Mouse (Mus musculus): ENCODE measurements around the gene Pakap. TPM values are rescaled to one million over a fixed set of nuclear protein-coding genes. Genes with fewer than 3 reads are reported as not detected.
A peak's percentile ranks its signal among the peaks of the same experiment; 100 is the strongest.

Pakap gene
- polyA plus RNA-seq, 1 experiment = 7.1 TPM

DNA sequence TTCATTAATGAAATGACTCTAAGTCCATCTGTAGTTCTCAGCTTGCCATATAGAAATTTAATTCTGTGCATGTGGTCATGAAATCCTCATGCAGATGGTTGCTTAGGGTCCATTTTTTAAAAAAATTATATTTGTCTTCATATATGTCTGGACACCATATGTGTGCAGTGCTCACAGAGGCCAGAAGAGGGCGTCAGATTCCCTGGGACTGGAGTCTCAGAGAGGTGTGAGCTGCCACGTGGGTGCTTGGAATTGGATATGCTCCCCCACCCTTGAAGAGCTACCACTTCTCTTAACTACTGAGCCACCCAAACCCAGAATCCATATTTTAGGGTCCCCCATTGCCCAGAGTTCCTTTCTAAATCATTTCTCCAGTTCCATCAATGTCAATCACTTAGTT lies 2.2 kb upstream of the Pakap start:
- Histone ChIP-seq H3ac (ENCODE audit: control insufficient read depth, insufficient read length, low read depth) (no peak overlapping the region), H3K4me3 (ENCODE audit: insufficient read depth, poor library complexity, severe bottlenecking) (no peak overlapping the region), H3K79me3 (ENCODE audit: low read depth) (peaks cover 18% of the 10 kb centered on the region), H3K27me3 (ENCODE audit: control insufficient read depth, insufficient read depth, insufficient read length) (no peaks in the 10 kb centered on the region), H3K36me3 (ENCODE audit: control insufficient read depth, insufficient read depth) (no peaks in the 10 kb centered on the region), H3K79me2 (ENCODE audit: control insufficient read depth, insufficient read depth) (peaks cover 27% of the 10 kb centered on the region)
- TF ChIP-seq USF1 (IDR thresholded peaks at IDR 0.05; ENCODE audit: low read depth) (no peak), MAX (IDR thresholded peaks at IDR 0.05) (no peak), CTCF (IDR thresholded peaks at IDR 0.05; ENCODE audit: control insufficient read depth, insufficient read depth, insufficient read length) (no peak), MYOD1 (IDR thresholded peaks at IDR 0.05; ENCODE audit: control insufficient read depth, insufficient read length, low read depth) (no peak), MYOG (IDR thresholded peaks at IDR 0.05; ENCODE audit: control insufficient read depth, extremely low read depth, insufficient read length) (no peak), FOSL1 (IDR thresholded peaks at IDR 0.05; ENCODE audit: insufficient read depth, low read length, poor library complexity, severe bottlenecking) (no peak)

GRCm38 (mm10) chr4:57568268-57569068 lies 489 bp downstream of the Pakap start:
- Histone ChIP-seq H3K79me2 (ENCODE audit: control insufficient read depth, insufficient read depth) (peaks cover 52% of the 10 kb centered on the region), H3K27me3 (ENCODE audit: control insufficient read depth, insufficient read depth, insufficient read length) (no peaks in the 10 kb centered on the region), H3K36me3 (ENCODE audit: control insufficient read depth, insufficient read depth) (no peaks in the 10 kb centered on the region), H3K4me3 (ENCODE audit: insufficient read depth, poor library complexity, severe bottlenecking) (peak overlapping the region; percentile 60), H3ac (ENCODE audit: control insufficient read depth, insufficient read length, low read depth) (peak overlapping the region; percentile 80), H3K79me3 (ENCODE audit: low read depth) (peaks cover 33% of the 10 kb centered on the region)
- TF ChIP-seq MYOD1 (IDR thresholded peaks at IDR 0.05; ENCODE audit: control insufficient read depth, insufficient read length, low read depth) = no peak
- no peak for TF ChIP-seq MAX (IDR thresholded peaks at IDR 0.05)
- no peak for TF ChIP-seq FOSL1 (IDR thresholded peaks at IDR 0.05; ENCODE audit: insufficient read depth, low read length, poor library complexity, severe bottlenecking)

GRCm38 (mm10) chr4:57569069-57569355 lies 1.0 kb downstream of the Pakap start:
- no peak for TF ChIP-seq FOSL1 (IDR thresholded peaks at IDR 0.05; ENCODE audit: insufficient read depth, low read length, poor library complexity, severe bottlenecking)
- TF ChIP-seq USF1 (IDR thresholded peaks at IDR 0.05; ENCODE audit: low read depth) = no peak
- TF ChIP-seq MAX (IDR thresholded peaks at IDR 0.05) = no peak
- TF ChIP-seq CEBPB (IDR thresholded peaks at IDR 0.05; ENCODE audit: low read depth) = no peak
- TF ChIP-seq MYOG (IDR thresholded peaks at IDR 0.05; ENCODE audit: control insufficient read depth, extremely low read depth, insufficient read length) = no peak
- TF ChIP-seq CTCF (IDR thresholded peaks at IDR 0.05; ENCODE audit: control insufficient read depth, insufficient read depth, insufficient read length) = no peak
- TF ChIP-seq MYOD1 (IDR thresholded peaks at IDR 0.05; ENCODE audit: control insufficient read depth, insufficient read length, low read depth) = no peak
- no peaks in the 10 kb centered on the region for H3K27me3 ChIP-seq (ENCODE audit: control insufficient read depth, insufficient read depth, insufficient read length)
- peak overlapping the region; percentile 66 for H3ac ChIP-seq (ENCODE audit: control insufficient read depth, insufficient read length, low read depth)
- H3K36me3 ChIP-seq (ENCODE audit: control insufficient read depth, insufficient read depth) = no peaks in the 10 kb centered on the region
- peak overlapping the region; percentile 60 for H3K4me3 ChIP-seq (ENCODE audit: insufficient read depth, poor library complexity, severe bottlenecking)
- peaks cover 58% of the 10 kb centered on the region for H3K79me2 ChIP-seq (ENCODE audit: control insufficient read depth, insufficient read depth)
- H3K79me3 ChIP-seq (ENCODE audit: low read depth) = peaks cover 38% of the 10 kb centered on the region

GRCm38 (mm10) chr4:57569711-57570110 lies 1.7 kb downstream of the Pakap start:
- Histone ChIP-seq H3K79me2 (ENCODE audit: control insufficient read depth, insufficient read depth) (peaks cover 65% of the 10 kb centered on the region), H3K27me3 (ENCODE audit: control insufficient read depth, insufficient read depth, insufficient read length) (no peaks in the 10 kb centered on the region), H3K79me3 (ENCODE audit: low read depth) (peaks cover 42% of the 10 kb centered on the region), H3ac (ENCODE audit: control insufficient read depth, insufficient read length, low read depth) (peak overlapping the region; percentile 3), H3K36me3 (ENCODE audit: control insufficient read depth, insufficient read depth) (no peaks in the 10 kb centered on the region), H3K4me3 (ENCODE audit: insufficient read depth, poor library complexity, severe bottlenecking) (no peak overlapping the region)
- no peak for TF ChIP-seq CEBPB (IDR thresholded peaks at IDR 0.05; ENCODE audit: low read depth)
- TF ChIP-seq USF1 (IDR thresholded peaks at IDR 0.05; ENCODE audit: low read depth) = no peak
- TF ChIP-seq MYOD1 (IDR thresholded peaks at IDR 0.05; ENCODE audit: control insufficient read depth, insufficient read length, low read depth) = no peak
- TF ChIP-seq MAX (IDR thresholded peaks at IDR 0.05) = no peak
- no peak for TF ChIP-seq MYOG (IDR thresholded peaks at IDR 0.05; ENCODE audit: control insufficient read depth, extremely low read depth, insufficient read length)
- TF ChIP-seq FOSL1 (IDR thresholded peaks at IDR 0.05; ENCODE audit: insufficient read depth, low read length, poor library complexity, severe bottlenecking) = no peak
- no peak for TF ChIP-seq CTCF (IDR thresholded peaks at IDR 0.05; ENCODE audit: control insufficient read depth, insufficient read depth, insufficient read length)

GRCm38 (mm10) chr4:57570229-57570628 lies 2.2 kb downstream of the Pakap start:
- no peaks in the 10 kb centered on the region for H3K27me3 ChIP-seq (ENCODE audit: control insufficient read depth, insufficient read depth, insufficient read length)
- TF ChIP-seq MAX (IDR thresholded peaks at IDR 0.05) = no peak
- no peak for TF ChIP-seq USF1 (IDR thresholded peaks at IDR 0.05; ENCODE audit: low read depth)
- TF ChIP-seq MYOD1 (IDR thresholded peaks at IDR 0.05; ENCODE audit: control insufficient read depth, insufficient read length, low read depth) = no peak
- no peak for TF ChIP-seq CTCF (IDR thresholded peaks at IDR 0.05; ENCODE audit: control insufficient read depth, insufficient read depth, insufficient read length)
- no peak for TF ChIP-seq CEBPB (IDR thresholded peaks at IDR 0.05; ENCODE audit: low read depth)
- no peak for TF ChIP-seq FOSL1 (IDR thresholded peaks at IDR 0.05; ENCODE audit: insufficient read depth, low read length, poor library complexity, severe bottlenecking)
- no peak for TF ChIP-seq MYOG (IDR thresholded peaks at IDR 0.05; ENCODE audit: control insufficient read depth, extremely low read depth, insufficient read length)
- no peaks in the 10 kb centered on the region for H3K36me3 ChIP-seq (ENCODE audit: control insufficient read depth, insufficient read depth)
- H3K79me3 ChIP-seq (ENCODE audit: low read depth) = peaks cover 47% of the 10 kb centered on the region
- H3K4me3 ChIP-seq (ENCODE audit: insufficient read depth, poor library complexity, severe bottlenecking) = no peak overlapping the region
- no peak overlapping the region for H3ac ChIP-seq (ENCODE audit: control insufficient read depth, insufficient read length, low read depth)
- H3K79me2 ChIP-seq (ENCODE audit: control insufficient read depth, insufficient read depth) = peaks cover 70% of the 10 kb centered on the region

DNA sequence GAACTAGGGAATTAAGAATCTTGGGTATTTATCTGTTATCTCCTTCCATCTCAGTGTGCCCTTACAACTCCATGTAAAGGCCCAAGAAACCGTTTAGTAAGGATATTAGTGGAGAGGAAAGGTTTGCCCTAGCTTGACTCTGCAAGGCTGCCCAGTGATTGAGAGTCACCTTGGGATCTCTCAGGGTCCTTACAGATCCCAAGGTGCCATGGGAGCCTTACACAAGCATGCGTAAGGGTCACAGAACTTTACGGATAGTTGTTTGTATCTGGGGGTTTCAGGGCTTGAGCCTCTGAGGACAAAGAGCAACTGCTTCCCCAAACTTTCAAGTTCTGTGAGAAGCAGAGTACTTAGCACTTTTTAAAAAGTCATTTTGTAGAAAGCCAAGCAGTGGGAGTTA lies 6.2 kb downstream of the Pakap start:
- TF ChIP-seq MYOD1 (IDR thresholded peaks at IDR 0.05; ENCODE audit: control insufficient read depth, insufficient read length, low read depth) = no peak
- no peaks in the 10 kb centered on the region for H3K36me3 ChIP-seq (ENCODE audit: control insufficient read depth, insufficient read depth)
- H3K27me3 ChIP-seq (ENCODE audit: control insufficient read depth, insufficient read depth, insufficient read length) = no peaks in the 10 kb centered on the region
- peaks cover 54% of the 10 kb centered on the region for H3K79me3 ChIP-seq (ENCODE audit: low read depth)
- no peak overlapping the region for H3K4me3 ChIP-seq (ENCODE audit: insufficient read depth, poor library complexity, severe bottlenecking)
- H3K79me2 ChIP-seq (ENCODE audit: control insufficient read depth, insufficient read depth) = peaks cover 97% of the 10 kb centered on the region
- H3ac ChIP-seq (ENCODE audit: control insufficient read depth, insufficient read length, low read depth) = no peak overlapping the region
